In the genomic region with DNA sequence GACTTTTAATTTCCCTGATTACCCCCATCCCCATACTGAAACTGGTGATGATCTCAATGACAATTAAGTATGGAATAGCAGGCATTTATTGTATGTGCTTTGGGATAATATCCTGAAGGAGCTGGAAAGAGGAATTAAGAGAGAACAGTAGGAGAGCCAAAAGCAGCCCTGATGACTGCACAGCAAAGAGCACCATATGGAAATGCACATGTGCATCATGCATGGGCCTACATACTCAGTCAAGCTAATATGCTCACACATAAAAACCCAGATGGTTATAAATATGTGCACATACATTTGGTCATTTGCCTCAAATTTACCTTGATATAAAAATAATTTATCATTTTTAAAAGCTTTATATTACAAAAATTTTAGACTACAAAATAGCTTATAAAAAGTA, we compare ENCODE assay signal across 17 mouse cellular contexts.
A peak's percentile ranks its signal among the peaks of the same experiment; 100 is the strongest.
DNase-seq lines count a peak whose midpoint lies in the region; ATAC-seq and TF ChIP-seq lines count a peak whose summit lies in the region.
"Had no signal": no experiment of that assay in that cellular context is flagged by ENCODE, and none has a peak within 500 bp of the region (broad histone marks: within the 10 kb centered on the region; RNA-seq: fewer than 3 reads in every experiment).

No protein-coding gene starts in this region.

- no peak overlapping the region for H3K27ac ChIP-seq in forebrain, embryonic 14.5 days (ENCODE audit: low read depth, low read length)
- no peak overlapping the region for H3K27ac ChIP-seq in forebrain, embryonic 11.5 days (ENCODE audit: low read depth, low read length)
- no peak overlapping the region for H3K27ac ChIP-seq in forebrain, embryonic 16.5 days (ENCODE audit: low read length)
- H3K27ac ChIP-seq in forebrain, postnatal 0 days (ENCODE audit: low read depth, low read length), result no peak overlapping the region
- H3K27ac ChIP-seq in neural tube, embryonic 14.5 days (ENCODE audit: low read depth, low read length), result no peak overlapping the region
- H3K27ac ChIP-seq in neural tube, embryonic 15.5 days (replicated peaks), result no peak overlapping the region
- H3K27ac ChIP-seq in midbrain, embryonic 16.5 days (ENCODE audit: low read length), result no peak overlapping the region
- H3K27ac ChIP-seq: embryonic facial prominence, embryonic 10.5 days; embryonic facial prominence, embryonic 12.5 days had no signal

- no peaks in the 10 kb centered on the region for H3K36me3 ChIP-seq in forebrain, embryonic 14.5 days (ENCODE audit: control insufficient read depth, insufficient read depth, low read length)
- no peaks in the 10 kb centered on the region for H3K36me3 ChIP-seq in forebrain, embryonic 11.5 days (ENCODE audit: control insufficient read depth, insufficient read depth, low read length)
- H3K36me3 ChIP-seq in forebrain, embryonic 16.5 days (ENCODE audit: control insufficient read depth, insufficient read depth), result no peaks in the 10 kb centered on the region
- H3K36me3 ChIP-seq in forebrain, postnatal 0 days (ENCODE audit: insufficient read depth), result no peaks in the 10 kb centered on the region
- no peaks in the 10 kb centered on the region for H3K36me3 ChIP-seq in neural tube, embryonic 14.5 days (ENCODE audit: control insufficient read depth, insufficient read depth, low read length)
- H3K36me3 ChIP-seq in neural tube, embryonic 15.5 days, result no peaks in the 10 kb centered on the region
- H3K36me3 ChIP-seq in midbrain, embryonic 16.5 days (ENCODE audit: control insufficient read depth, insufficient read depth, low read length), result no peaks in the 10 kb centered on the region
- H3K36me3 ChIP-seq: embryonic facial prominence, embryonic 10.5 days; embryonic facial prominence, embryonic 12.5 days had no signal

- H3K9me3 ChIP-seq in forebrain, embryonic 14.5 days (replicated peaks; ENCODE audit: control insufficient read depth, low read length), result no peaks in the 10 kb centered on the region
- no peaks in the 10 kb centered on the region for H3K9me3 ChIP-seq in forebrain, embryonic 11.5 days (ENCODE audit: control insufficient read depth, low read length)
- no peaks in the 10 kb centered on the region for H3K9me3 ChIP-seq in forebrain, embryonic 16.5 days (ENCODE audit: control insufficient read depth, low read length)
- H3K9me3 ChIP-seq in forebrain, postnatal 0 days (ENCODE audit: low read length), result no peaks in the 10 kb centered on the region
- no peaks in the 10 kb centered on the region for H3K9me3 ChIP-seq in neural tube, embryonic 14.5 days (ENCODE audit: control insufficient read depth, low read length)
- H3K9me3 ChIP-seq in neural tube, embryonic 15.5 days (replicated peaks), result no peaks in the 10 kb centered on the region
- H3K9me3 ChIP-seq in midbrain, embryonic 16.5 days (replicated peaks; ENCODE audit: control insufficient read depth, low read length, poor library complexity, severe bottlenecking), result no peaks in the 10 kb centered on the region
- H3K9me3 ChIP-seq: embryonic facial prominence, embryonic 10.5 days; embryonic facial prominence, embryonic 12.5 days had no signal

- no peaks in the 10 kb centered on the region for H3K27me3 ChIP-seq in forebrain, embryonic 14.5 days (replicated peaks; ENCODE audit: control insufficient read depth, insufficient read depth, low read length)
- H3K27me3 ChIP-seq in forebrain, embryonic 11.5 days (ENCODE audit: control insufficient read depth, insufficient read depth, low read length), result no peaks in the 10 kb centered on the region
- no peaks in the 10 kb centered on the region for H3K27me3 ChIP-seq in forebrain, embryonic 16.5 days (replicated peaks; ENCODE audit: control insufficient read depth, insufficient read depth, low read length)
- no peaks in the 10 kb centered on the region for H3K27me3 ChIP-seq in forebrain, postnatal 0 days (ENCODE audit: insufficient read depth, low read length)
- no peaks in the 10 kb centered on the region for H3K27me3 ChIP-seq in neural tube, embryonic 14.5 days (ENCODE audit: control insufficient read depth, insufficient read depth, low read length)
- H3K27me3 ChIP-seq in neural tube, embryonic 15.5 days (replicated peaks), result no peaks in the 10 kb centered on the region
- no peaks in the 10 kb centered on the region for H3K27me3 ChIP-seq in midbrain, embryonic 16.5 days (ENCODE audit: control insufficient read depth, insufficient read depth, low read depth, low read length)
- H3K27me3 ChIP-seq: embryonic facial prominence, embryonic 12.5 days had no signal

- DNase-seq in forebrain, embryonic 14.5 days (ENCODE audit: low spot score), result peak; percentile 57
- no peak for DNase-seq in forebrain, embryonic 11.5 days (ENCODE audit: low spot score)
- no peak for DNase-seq in forebrain, postnatal 0 days
- DNase-seq: adrenal gland, adult 2 months; adrenal gland, postnatal 10 days; adrenal gland, postnatal 25 days; cerebellum, adult 11-12 months; cerebellum, adult 2 months; cerebellum, adult 9-10 months; cerebellum, postnatal 10 days; cerebellum, postnatal 25 days had no signal

- no peak overlapping the region for H3K4me2 ChIP-seq in forebrain, embryonic 14.5 days (ENCODE audit: low read length)
- no peak overlapping the region for H3K4me2 ChIP-seq in forebrain, embryonic 11.5 days (ENCODE audit: low read depth, low read length, severe bottlenecking)
- H3K4me2 ChIP-seq in forebrain, embryonic 16.5 days (ENCODE audit: low read length), result no peak overlapping the region
- no peak overlapping the region for H3K4me2 ChIP-seq in forebrain, postnatal 0 days (ENCODE audit: low read depth)
- H3K4me2 ChIP-seq in neural tube, embryonic 14.5 days (ENCODE audit: low read depth, low read length), result no peak overlapping the region
- H3K4me2 ChIP-seq in neural tube, embryonic 15.5 days, result no peak overlapping the region
- H3K4me2 ChIP-seq in midbrain, embryonic 16.5 days (ENCODE audit: low read length), result no peak overlapping the region
- H3K4me2 ChIP-seq: embryonic facial prominence, embryonic 12.5 days had no signal

- no peak overlapping the region for H3K4me3 ChIP-seq in forebrain, embryonic 14.5 days (ENCODE audit: low read depth, low read length)
- no peak overlapping the region for H3K4me3 ChIP-seq in forebrain, embryonic 11.5 days (ENCODE audit: low read depth, low read length)
- H3K4me3 ChIP-seq in forebrain, embryonic 16.5 days (replicated peaks; ENCODE audit: low read length), result no peak overlapping the region
- H3K4me3 ChIP-seq in forebrain, postnatal 0 days (ENCODE audit: low read depth, low read length), result no peak overlapping the region
- no peak overlapping the region for H3K4me3 ChIP-seq in neural tube, embryonic 14.5 days (ENCODE audit: low read depth, low read length)
- H3K4me3 ChIP-seq in neural tube, embryonic 15.5 days (replicated peaks), result no peak overlapping the region
- no peak overlapping the region for H3K4me3 ChIP-seq in midbrain, embryonic 16.5 days (ENCODE audit: low read depth, low read length)
- H3K4me3 ChIP-seq: embryonic facial prominence, embryonic 10.5 days; embryonic facial prominence, embryonic 12.5 days had no signal

- no peak for TF ChIP-seq CTCF in forebrain, postnatal 0 days (IDR thresholded peaks at IDR 0.05; ENCODE audit: low read depth)

- H3K9ac ChIP-seq in forebrain, embryonic 14.5 days (ENCODE audit: low read length), result no peak overlapping the region
- H3K9ac ChIP-seq in forebrain, embryonic 11.5 days (ENCODE audit: low read length), result no peak overlapping the region
- no peak overlapping the region for H3K9ac ChIP-seq in forebrain, embryonic 16.5 days (replicated peaks; ENCODE audit: low read depth, low read length)
- H3K9ac ChIP-seq in forebrain, postnatal 0 days, result no peak overlapping the region
- no peak overlapping the region for H3K9ac ChIP-seq in neural tube, embryonic 14.5 days (replicated peaks; ENCODE audit: low read depth, low read length)
- H3K9ac ChIP-seq in neural tube, embryonic 15.5 days (replicated peaks), result no peak overlapping the region
- no peak overlapping the region for H3K9ac ChIP-seq in midbrain, embryonic 16.5 days (ENCODE audit: low read depth, low read length)
- H3K9ac ChIP-seq: embryonic facial prominence, embryonic 12.5 days had no signal

- H3K4me1 ChIP-seq in forebrain, embryonic 14.5 days (ENCODE audit: control insufficient read depth, insufficient read depth, low read length), result no peaks in the 10 kb centered on the region
- H3K4me1 ChIP-seq in forebrain, embryonic 11.5 days (replicated peaks; ENCODE audit: control insufficient read depth, insufficient read depth, low read length), result no peaks in the 10 kb centered on the region
- no peaks in the 10 kb centered on the region for H3K4me1 ChIP-seq in forebrain, embryonic 16.5 days (replicated peaks; ENCODE audit: control insufficient read depth, insufficient read depth, low read length)
- H3K4me1 ChIP-seq in forebrain, postnatal 0 days (ENCODE audit: insufficient read depth), result no peaks in the 10 kb centered on the region
- no peaks in the 10 kb centered on the region for H3K4me1 ChIP-seq in neural tube, embryonic 14.5 days (ENCODE audit: control insufficient read depth, insufficient read depth, low read length)
- no peaks in the 10 kb centered on the region for H3K4me1 ChIP-seq in neural tube, embryonic 15.5 days
- H3K4me1 ChIP-seq in midbrain, embryonic 16.5 days (ENCODE audit: control insufficient read depth, insufficient read depth, low read length), result no peaks in the 10 kb centered on the region
- H3K4me1 ChIP-seq: embryonic facial prominence, embryonic 10.5 days; embryonic facial prominence, embryonic 12.5 days had no signal

- ATAC-seq in forebrain, embryonic 14.5 days, result peak; percentile 79; the same call in 1 of the 2 replicates
- ATAC-seq in forebrain, embryonic 11.5 days (replicated peaks; ENCODE audit: low FRiP score), result no peak
- peak; percentile 86 for ATAC-seq in forebrain, embryonic 16.5 days
- ATAC-seq in forebrain, postnatal 0 days, result no peak
- ATAC-seq in neural tube, embryonic 14.5 days (ENCODE audit: low read depth), result 0 out of 2 replicates have a peak, but pooled peaks have one; percentile 28
- ATAC-seq in neural tube, embryonic 15.5 days (ENCODE audit: low FRiP score), result no peak
- no peak for ATAC-seq in midbrain, embryonic 16.5 days

Comparison
In these comparisons a context has a peak if more than half of its experiments do, and no peak if none do; other contexts are left out.
1. ATAC-seq: peak in forebrain, embryonic 14.5 days (single experiment), forebrain, embryonic 16.5 days (single experiment) and neural tube, embryonic 14.5 days (single experiment); none in forebrain, embryonic 11.5 days (single experiment), forebrain, postnatal 0 days (single experiment), neural tube, embryonic 15.5 days (single experiment) and midbrain, embryonic 16.5 days (single experiment).